In the genomic region with DNA sequence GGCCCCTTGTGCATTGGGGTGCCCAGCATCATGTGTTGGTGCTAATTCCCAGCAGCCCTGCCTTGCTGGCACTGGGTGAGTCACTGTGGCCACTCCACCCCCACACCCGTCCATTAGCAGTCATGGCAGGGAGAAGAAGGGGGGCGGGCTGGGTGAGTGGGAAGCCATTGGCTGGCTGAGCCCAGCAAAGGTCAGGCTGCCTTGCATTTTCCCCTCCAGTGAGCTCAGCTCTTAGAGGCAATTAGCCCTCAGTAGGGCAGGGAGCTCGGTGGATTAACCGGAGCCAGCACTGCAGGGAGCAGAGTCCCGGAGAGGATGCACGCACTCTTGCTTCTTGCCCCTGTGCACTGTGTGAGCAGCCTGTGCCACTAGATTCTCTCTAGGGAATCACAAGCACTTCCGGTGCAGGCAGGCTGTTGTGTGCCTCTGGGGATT, we compare ENCODE assay signal across 9 mouse cellular contexts. TPM values are rescaled to one million over a fixed set of nuclear protein-coding genes. Genes with fewer than 3 reads are reported as not detected.
DNase-seq lines count a peak whose midpoint lies in the region; ATAC-seq and TF ChIP-seq lines count a peak whose summit lies in the region.
"Had no signal": no experiment of that assay in that cellular context is flagged by ENCODE, and none has a peak within 500 bp of the region (broad histone marks: within the 10 kb centered on the region; RNA-seq: fewer than 3 reads in every experiment).

No protein-coding gene starts in this region.

- H3K9me3 ChIP-seq in heart, embryonic 15.5 days (replicated peaks), result no peaks in the 10 kb centered on the region
- H3K9me3 ChIP-seq in forebrain, embryonic 13.5 days (replicated peaks), result no peaks in the 10 kb centered on the region
- no peaks in the 10 kb centered on the region for H3K9me3 ChIP-seq in kidney, postnatal 0 days (replicated peaks; ENCODE audit: low read length)
- H3K9me3 ChIP-seq in midbrain, embryonic 13.5 days, result no peaks in the 10 kb centered on the region
- H3K9me3 ChIP-seq: limb, embryonic 15.5 days had no signal

- no peak for DNase-seq in heart, adult 11 months
- DNase-seq in kidney, postnatal 0 days (ENCODE audit: low spot score), result peak; percentile 71
- DNase-seq in urinary bladder, postnatal 25 days (ENCODE audit: low spot score), result no peak
- DNase-seq in gastrocnemius, postnatal 14 days, result no peak
- DNase-seq in heart, postnatal 14 days, result no peak

- 29% methylated on average over 7 of the region's 7 CpGs for WGBS in heart, embryonic 15.5 days
- WGBS in forebrain, embryonic 13.5 days, result 5% methylated on average over 7 of the region's 7 CpGs
- 22% methylated on average over 7 of the region's 7 CpGs for WGBS in kidney, postnatal 0 days
- WGBS in midbrain, embryonic 13.5 days, result 3% methylated on average over 7 of the region's 7 CpGs

- TF ChIP-seq CTCF in kidney, postnatal 0 days (IDR thresholded peaks at IDR 0.05; ENCODE audit: low read depth), result no peak

- no peak overlapping the region for H3K9ac ChIP-seq in heart, embryonic 15.5 days
- H3K9ac ChIP-seq in forebrain, embryonic 13.5 days, result peak overlapping the region; percentile 13; the same call in 1 of the 2 replicates
- H3K9ac ChIP-seq in kidney, postnatal 0 days (ENCODE audit: low read depth, low read length), result no peak overlapping the region
- H3K9ac ChIP-seq in midbrain, embryonic 13.5 days (replicated peaks), result 0 out of 2 replicates have a peak overlapping the region, but pooled peaks have one; percentile 8
- H3K9ac ChIP-seq: limb, embryonic 15.5 days had no signal

- H3K4me2 ChIP-seq in heart, embryonic 15.5 days, result no peak overlapping the region
- H3K4me2 ChIP-seq in forebrain, embryonic 13.5 days, result 0 out of 2 replicates have a peak overlapping the region, but pooled peaks have one; percentile 2
- no peak overlapping the region for H3K4me2 ChIP-seq in kidney, postnatal 0 days (ENCODE audit: low read length)
- H3K4me2 ChIP-seq in midbrain, embryonic 13.5 days (replicated peaks), result no peak overlapping the region
- H3K4me2 ChIP-seq: limb, embryonic 15.5 days had no signal

- peaks cover 25% of the 10 kb centered on the region for H3K27me3 ChIP-seq in heart, embryonic 15.5 days
- H3K27me3 ChIP-seq in forebrain, embryonic 13.5 days, result peaks cover 4% of the 10 kb centered on the region; the same call in 1 of the 2 replicates
- no peaks in the 10 kb centered on the region for H3K27me3 ChIP-seq in kidney, postnatal 0 days (ENCODE audit: insufficient read depth, low read length)
- peaks cover under 1% of the 10 kb centered on the region; the same call in 1 of the 2 replicates for H3K27me3 ChIP-seq in midbrain, embryonic 13.5 days
- H3K27me3 ChIP-seq: limb, embryonic 15.5 days had no signal

- no peak overlapping the region for H3K4me3 ChIP-seq in heart, embryonic 15.5 days
- no peak overlapping the region for H3K4me3 ChIP-seq in forebrain, embryonic 13.5 days
- H3K4me3 ChIP-seq in kidney, postnatal 0 days (replicated peaks; ENCODE audit: low read depth, low read length), result no peak overlapping the region
- no peak overlapping the region for H3K4me3 ChIP-seq in midbrain, embryonic 13.5 days (replicated peaks)
- H3K4me3 ChIP-seq: limb, embryonic 15.5 days had no signal

- no peak overlapping the region for H3K27ac ChIP-seq in heart, embryonic 15.5 days
- H3K27ac ChIP-seq in forebrain, embryonic 13.5 days, result peak overlapping the region; percentile 59
- peak overlapping the region; percentile 54; the same call in 1 of the 2 replicates for H3K27ac ChIP-seq in kidney, postnatal 0 days
- H3K27ac ChIP-seq in midbrain, embryonic 13.5 days, result peak overlapping the region; percentile 79
- H3K27ac ChIP-seq: limb, embryonic 15.5 days had no signal

- H3K36me3 ChIP-seq in heart, embryonic 15.5 days, result no peaks in the 10 kb centered on the region
- H3K36me3 ChIP-seq in forebrain, embryonic 13.5 days (ENCODE audit: poor library complexity, severe bottlenecking), result no peaks in the 10 kb centered on the region
- no peaks in the 10 kb centered on the region for H3K36me3 ChIP-seq in kidney, postnatal 0 days (ENCODE audit: insufficient read depth, low read length)
- H3K36me3 ChIP-seq in midbrain, embryonic 13.5 days, result no peaks in the 10 kb centered on the region
- H3K36me3 ChIP-seq: limb, embryonic 15.5 days had no signal

- intact Hi-C loops in gastrocnemius, postnatal 14 days (cut with DNase I; ENCODE audit: low total_unique reads), result no loop called here
- intact Hi-C loops in heart, postnatal 14 days (cut with DNase I), result no loop called here

- 0 out of 2 replicates have a peak, but pooled peaks have one; percentile 10 for ATAC-seq in heart, embryonic 15.5 days (replicated peaks; ENCODE audit: insufficient number of reproducible peaks, insufficient read depth, low FRiP score, low read depth)
- ATAC-seq in forebrain, embryonic 13.5 days, result peak; percentile 76
- ATAC-seq in kidney, postnatal 0 days (replicated peaks; ENCODE audit: low FRiP score, low read depth), result peak; percentile 83
- peak; percentile 88 for ATAC-seq in midbrain, embryonic 13.5 days

- no peaks in the 10 kb centered on the region for H3K4me1 ChIP-seq in heart, embryonic 15.5 days (replicated peaks)
- peaks cover 46% of the 10 kb centered on the region for H3K4me1 ChIP-seq in forebrain, embryonic 13.5 days
- H3K4me1 ChIP-seq in kidney, postnatal 0 days (replicated peaks; ENCODE audit: insufficient read depth, low read length), result peaks cover 26% of the 10 kb centered on the region
- peaks cover 52% of the 10 kb centered on the region for H3K4me1 ChIP-seq in midbrain, embryonic 13.5 days (replicated peaks)

RNA-seq across cellular contexts. Expression of gene Ctnnbl1, which starts 40.9 kb away (rescaled TPM):
- 27.3 and 34.8 TPM in 2 replicates for polyA plus RNA-seq in heart, embryonic 15.5 days (2015; fragmentation: Nextera tagmentation; extraction: Ambion mirVana)
- 96.6 and 97.1 TPM in 2 replicates for polyA plus RNA-seq in forebrain, embryonic 13.5 days (2015; fragmentation: Nextera tagmentation; extraction: Ambion mirVana)
- polyA plus RNA-seq in kidney, postnatal 0 days (2015; fragmentation: Nextera tagmentation; extraction: Ambion mirVana), result 46.3 and 51.8 TPM in 2 replicates
- 87.5 and 87.8 TPM in 2 replicates for polyA plus RNA-seq in midbrain, embryonic 13.5 days (2015; fragmentation: Nextera tagmentation; extraction: Ambion mirVana)
- 1 to 10 TPM; 6.8 to 7.2 TPM for total RNA-seq in gastrocnemius, postnatal 14 days (2021)
- total RNA-seq in heart, postnatal 14 days (2021), result 10 to 100 TPM in 1 of 2 experiments, 1 to 10 TPM in 1; 9.2 to 12.3 TPM

Comparison
In these comparisons a context has a peak if more than half of its experiments do, and no peak if none do; other contexts are left out.
1. ATAC-seq: peak in every context shown above with its lines; median percentile 88 in midbrain, embryonic 13.5 days; 83 in kidney, postnatal 0 days; 76 in forebrain, embryonic 13.5 days; 10 in heart, embryonic 15.5 days.
2. H3K9ac ChIP-seq: peak in forebrain, embryonic 13.5 days (single experiment) and midbrain, embryonic 13.5 days (single experiment); none in heart, embryonic 15.5 days (single experiment) and kidney, postnatal 0 days (single experiment).